Mouse (Mus musculus) ES-CJ7 (cell line): ENCODE measurements around the gene Rab5c.
A peak's percentile ranks its signal among the peaks of the same experiment; 100 is the strongest.

Source experiments
- DNase-seq: peaks from one replicate; pipeline ENCODE4 v3.0.0; 2011; ENCODE audit warnings: low read depth, low spot score

Gene Rab5c

GRCm38 (mm10) chr11:100702081-100702851 lies 35.7 kb downstream of the Rab5c start:
- DNase-seq: peak; percentile 87

GRCm38 (mm10) chr11:100701301-100701700 lies 36.7 kb downstream of the Rab5c start:
- peak; percentile 67 for DNase-seq

GRCm38 (mm10) chr11:100700710-100701109 lies 37.3 kb downstream of the Rab5c start:
- no peak for DNase-seq

- no peak for DNase-seq
These were observed 40.1 kb downstream of the Rab5c start for GRCm38 (mm10) chr11:100697921-100698320.

GRCm38 (mm10) chr11:100694926-100695325 lies 43.1 kb downstream of the Rab5c start:
- DNase-seq: peak; percentile 70

- DNase-seq: no peak
These were observed 44.9 kb downstream of the Rab5c start for GRCm38 (mm10) chr11:100693154-100693553.

GRCm38 (mm10) chr11:100692164-100692616 lies 45.8 kb downstream of the Rab5c start, which contains the start of gene Zfp385c:
Zfp385c (minus strand) TSS chr11:100692455.
- DNase-seq: no peak

GRCm38 (mm10) chr11:100690389-100690788 lies 47.6 kb downstream of the Rab5c start:
- no peak for DNase-seq

GRCm38 (mm10) chr11:100688443-100688842 lies 49.6 kb downstream of the Rab5c start:
- no peak for DNase-seq

- DNase-seq: no peak
These were observed 50.8 kb downstream of the Rab5c start for GRCm38 (mm10) chr11:100687265-100687664.

- DNase-seq: no peak
These were observed 52.6 kb downstream of the Rab5c start for GRCm38 (mm10) chr11:100685371-100685770.

- DNase-seq: no peak
These were observed 53.9 kb downstream of the Rab5c start for GRCm38 (mm10) chr11:100684084-100684483.

GRCm38 (mm10) chr11:100682526-100682925 lies 55.5 kb downstream of the Rab5c start:
- peak; percentile 76 for DNase-seq

GRCm38 (mm10) chr11:100681826-100682225 lies 56.2 kb downstream of the Rab5c start:
- peak; percentile 70 for DNase-seq

GRCm38 (mm10) chr11:100677810-100678209 lies 60.2 kb downstream of the Rab5c start:
- DNase-seq: no peak

- peak; percentile 80 for DNase-seq
These were observed 64.8 kb downstream of the Rab5c start for GRCm38 (mm10) chr11:100673169-100673568.

GRCm38 (mm10) chr11:100671956-100672355 lies 66.1 kb downstream of the Rab5c start:
- DNase-seq: no peak

GRCm38 (mm10) chr11:100671049-100671448 lies 67.0 kb downstream of the Rab5c start:
- DNase-seq: no peak
